Mouse (Mus musculus) cerebellum, adult 2 months (tissue): Measurements from ENCODE around the gene Frat2.

Source experiments
- CTCF ChIP-seq: fragments of 200-500 bp; IDR thresholded peaks from 2 replicates; pipeline ENCODE4 v1.5.1; 2011; ENCODE audit warnings: low read depth, mild to moderate bottlenecking, control low read depth, low read length, moderate library complexity, borderline replicate concordance; ENCODE audit not compliant: insufficient read depth
- POLR2A ChIP-seq: fragments of 200-500 bp; IDR thresholded peaks from 2 replicates; pipeline ENCODE4 v1.6.1; 2011; ENCODE audit warnings: low read length, control low read depth, borderline replicate concordance; ENCODE audit not compliant: insufficient read depth

GRCm38 (mm10) chr19:41857816-41858310 is 9.9 kb upstream of the Frat2 start:
- TF ChIP-seq CTCF, result no peak
- TF ChIP-seq POLR2A, result no peak
